Mouse (Mus musculus) forebrain, embryonic 13.5 days (tissue): ENCODE data around the gene Chp2. TPM values are rescaled to one million over a fixed set of nuclear protein-coding genes. Genes with fewer than 3 reads are reported as not detected.

Experiments used
- ATAC-seq: fragments of 200-750 bp; cut with Nextera tagmentation; 2 replicates; pipeline ENCODE4 v1.8.0; 2017
- H3K27ac ChIP-seq: fragments of 300-500 bp; sonication (generic); 2 replicates; pipeline ENCODE4 v1.5.1; 2015; ENCODE audit warnings: inconsistent platforms, mild to moderate bottlenecking, moderate library complexity
- H3K27me3 ChIP-seq: fragments of 300-500 bp; sonication (generic); 2 replicates; pipeline ENCODE4 v1.6.1; 2015; ENCODE audit warnings: mild to moderate bottlenecking, inconsistent platforms
- H3K36me3 ChIP-seq: fragments of 300-500 bp; sonication (generic); 2 replicates; pipeline ENCODE4 v1.6.1; 2015; ENCODE audit warnings: mild to moderate bottlenecking, inconsistent platforms; ENCODE audit not compliant: poor library complexity, severe bottlenecking
- H3K4me1 ChIP-seq: fragments of 300-500 bp; sonication (generic); 2 replicates; pipeline ENCODE4 v1.6.1; 2015; ENCODE audit warnings: inconsistent platforms
- H3K4me2 ChIP-seq: fragments of 300-500 bp; sonication (generic); 2 replicates; pipeline ENCODE4 v1.6.1; 2015; ENCODE audit warnings: inconsistent platforms, mild to moderate bottlenecking, moderate library complexity
- H3K4me3 ChIP-seq: fragments of 300-500 bp; sonication (generic); 2 replicates; pipeline ENCODE4 v1.5.1; 2015; ENCODE audit warnings: mild to moderate bottlenecking, inconsistent platforms
- H3K9ac ChIP-seq: fragments of 300-500 bp; sonication (generic); 2 replicates; pipeline ENCODE4 v1.6.1; 2015; ENCODE audit warnings: mild to moderate bottlenecking, inconsistent platforms
- H3K9me3 ChIP-seq: fragments of 300-500 bp; sonication (generic); replicated peaks from 2 replicates; pipeline ENCODE4 v1.6.1; 2016; ENCODE audit warnings: inconsistent platforms
- WGBS: fragments of 180-500 bp; shearing (Covaris S2); methylation state at CpG from one replicate; pipeline ENCODE4 v1.1.7; 2015; 5-methylcytosine and 5-hydroxymethylcytosine counted together
- polyA plus RNA-seq: library from polyadenylated mRNA; unstranded; fragments of >200 nt; fragmentation: Nextera tagmentation; extraction: Ambion mirVana; gene quantifications from 2 replicates; pipeline ENCODE4 v1.2.1, GENCODE M21; 2015

Chp2 gene
- 0.22 and 0.67 TPM in 2 replicates for polyA plus RNA-seq

DNA sequence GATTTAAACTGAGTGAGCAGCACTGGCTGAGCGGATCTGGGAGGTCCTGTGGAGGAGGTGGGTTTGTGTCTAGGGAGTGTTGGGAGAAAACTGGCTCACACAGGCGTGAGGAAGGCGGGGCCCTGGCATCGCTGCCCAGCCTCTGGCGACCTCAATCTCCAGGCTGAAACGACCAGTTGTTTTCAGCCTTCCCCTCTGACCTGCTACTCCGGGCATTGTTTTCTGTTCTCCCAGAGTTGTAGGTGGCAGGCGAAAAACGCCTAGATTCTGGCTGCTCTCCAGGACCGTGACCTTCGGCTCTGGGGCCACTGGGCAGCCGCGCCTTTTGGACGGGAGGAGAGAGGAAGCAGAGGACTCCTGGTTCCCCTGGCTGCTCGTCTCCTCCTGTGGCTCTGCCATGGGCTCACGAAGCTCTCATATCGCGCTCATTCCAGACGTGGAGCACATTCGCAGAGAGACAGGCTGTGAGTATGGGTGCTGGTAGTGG, at the start of gene Chp2:
Gene Chp2 (plus strand): TSS at position 182 of the 487 bp plus-strand sequence.
- Histone ChIP-seq H3K4me1 (peaks cover 7% of the 10 kb centered on the region), H3K27ac (no peak within 1 kb of the TSS), H3K36me3 (no peaks in the 10 kb centered on the region), H3K27me3 (no peaks in the 10 kb centered on the region), H3K4me3 (peak within 1 kb of the TSS; percentile 3; the same call in 1 of the 2 replicates), H3K9ac (no peak within 1 kb of the TSS; the same call in 1 of the 2 replicates), H3K9me3 (no peaks in the 10 kb centered on the region; the same call in 1 of the 2 replicates), H3K4me2 (peak within 1 kb of the TSS; percentile 43)
- ATAC-seq: no peak
- 34% methylated on average over 20 of the region's 20 CpGs for WGBS

DNA sequence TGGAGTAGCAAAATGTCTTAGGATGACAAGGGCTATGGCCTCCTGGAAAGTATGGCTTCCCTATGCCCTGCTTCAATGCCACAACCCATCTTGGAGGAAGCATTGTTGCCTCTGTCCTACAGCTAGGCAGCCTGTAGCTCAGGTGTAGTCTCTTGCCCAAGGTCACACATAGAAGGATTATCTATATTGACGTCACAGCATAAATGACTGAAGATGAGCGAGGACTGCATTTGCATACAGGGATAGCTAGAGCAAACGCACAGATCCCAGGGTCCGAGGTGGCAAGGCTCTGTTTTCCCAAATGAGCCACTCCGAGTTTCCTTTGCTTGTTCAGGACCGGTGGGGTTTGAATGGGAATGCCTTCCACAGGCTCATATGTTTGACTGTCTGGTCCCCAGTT, 48.6 kb upstream of the Chp2 start:
- 85% methylated on average over 6 of the region's 6 CpGs for WGBS
- H3K27me3 ChIP-seq: no peaks in the 10 kb centered on the region

DNA sequence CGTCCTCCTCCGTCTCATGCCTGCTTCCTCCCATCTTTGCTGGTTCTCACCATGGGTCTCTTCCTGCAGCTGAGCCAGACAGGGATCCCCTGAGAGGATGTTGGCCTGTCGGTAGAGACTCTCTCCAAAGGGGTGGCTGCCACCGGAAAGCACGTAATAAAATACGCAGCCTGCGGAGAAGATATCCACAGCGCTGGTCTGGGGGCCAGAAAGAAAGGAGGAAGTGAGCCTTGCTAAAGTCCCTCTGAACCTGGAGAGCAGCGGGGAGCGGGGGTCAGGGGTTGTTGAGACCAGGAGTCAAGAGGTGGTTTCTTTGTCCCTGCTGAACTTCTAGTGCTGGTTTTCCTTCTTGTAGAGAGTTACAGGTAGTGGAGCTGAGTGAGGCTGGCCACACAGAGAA, 47.7 kb upstream of the Chp2 start:
- Histone ChIP-seq H3K36me3 (peaks cover 44% of the 10 kb centered on the region), H3K9me3 (no peaks in the 10 kb centered on the region), H3K4me3 (no peak overlapping the region), H3K27ac (no peak overlapping the region), H3K9ac (no peak overlapping the region), H3K4me2 (no peak overlapping the region), H3K27me3 (no peaks in the 10 kb centered on the region), H3K4me1 (no peaks in the 10 kb centered on the region)
- no peak for ATAC-seq
- 79% methylated on average over 10 of the region's 10 CpGs for WGBS

More for the DNA sequence above, 48.6 kb upstream of the Chp2 start:
- no peak for ATAC-seq
- Histone ChIP-seq H3K9me3 (no peaks in the 10 kb centered on the region), H3K27ac (no peak overlapping the region), H3K4me2 (no peak overlapping the region), H3K36me3 (peaks cover 53% of the 10 kb centered on the region), H3K4me3 (no peak overlapping the region), H3K9ac (no peak overlapping the region), H3K4me1 (no peaks in the 10 kb centered on the region)

DNA sequence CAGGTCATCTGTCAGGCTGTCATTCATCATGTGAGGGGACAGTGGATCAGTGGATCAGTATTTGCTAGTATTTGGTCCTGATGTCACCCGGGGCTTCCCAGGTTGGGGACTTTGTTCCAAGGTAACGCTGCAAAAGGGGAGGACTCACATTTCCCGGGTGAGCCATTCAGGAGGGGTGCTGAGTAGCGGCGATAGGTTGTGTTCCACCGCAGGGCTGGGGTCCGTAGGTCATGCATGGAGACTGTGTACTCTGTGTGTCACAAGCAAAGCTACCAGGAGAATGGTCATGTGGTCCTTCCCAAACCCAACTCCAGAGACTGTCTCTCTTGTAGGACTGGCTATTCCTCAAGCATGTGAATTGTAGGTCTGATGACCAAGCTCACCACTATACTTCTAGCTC, 38.6 kb upstream of the Chp2 start:
- Histone ChIP-seq H3K36me3 (no peaks in the 10 kb centered on the region), H3K9ac (no peak overlapping the region), H3K27me3 (no peaks in the 10 kb centered on the region), H3K27ac (no peak overlapping the region), H3K4me2 (no peak overlapping the region), H3K4me3 (no peak overlapping the region), H3K9me3 (no peaks in the 10 kb centered on the region), H3K4me1 (no peaks in the 10 kb centered on the region)
- WGBS: 94% methylated on average over 7 of the region's 7 CpGs
- ATAC-seq: no peak

DNA sequence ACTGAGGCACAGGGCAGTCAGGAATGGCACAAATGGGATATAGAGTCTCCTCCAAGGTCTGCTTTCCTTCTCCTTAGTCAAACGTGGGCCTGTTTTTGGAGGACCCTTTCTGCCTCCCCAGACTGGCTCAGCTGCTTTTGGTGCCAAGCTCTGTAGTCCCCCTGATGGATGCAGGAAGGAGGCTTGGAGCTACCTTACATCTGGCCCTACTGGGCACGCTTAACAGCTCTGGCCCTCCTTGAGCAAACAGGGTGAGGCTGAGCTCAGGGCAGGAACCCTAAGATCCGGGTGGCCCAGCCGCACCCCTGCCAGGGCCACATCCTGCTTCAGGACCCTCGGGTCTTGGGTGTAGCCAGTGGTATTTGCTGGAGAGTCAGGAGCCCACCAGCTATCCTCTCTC, 34.7 kb upstream of the Chp2 start:
- no peak overlapping the region for H3K4me3 ChIP-seq
- WGBS: 79% methylated on average over 5 of the region's 5 CpGs

DNA sequence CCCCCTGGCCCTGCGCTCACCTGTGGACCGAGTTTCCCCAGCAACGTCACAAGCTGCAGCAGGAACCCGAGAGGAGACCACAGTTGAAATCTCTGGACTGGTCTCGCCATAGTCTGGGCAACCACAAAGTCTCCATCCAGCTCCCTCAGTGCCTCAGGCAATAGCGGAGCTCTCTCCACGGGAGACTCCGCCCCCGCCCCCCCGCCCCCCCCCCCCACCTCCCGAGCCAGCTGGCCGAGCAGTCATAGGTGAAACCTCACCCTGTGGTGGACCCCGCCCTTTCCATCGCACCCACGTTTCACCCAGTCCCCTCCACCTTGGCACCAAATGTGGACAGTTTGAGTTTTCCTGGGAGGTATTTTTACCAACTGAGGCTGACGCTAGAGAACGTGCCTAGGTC, 33.3 kb upstream of the Chp2 start, which contains the start of gene Ern2:
Gene Ern2 (minus strand): TSS at position 165 of the 400 bp plus-strand sequence.
- no peak within 1 kb of the TSS for H3K27ac ChIP-seq
- peak within 1 kb of the TSS; percentile 12; the same call in 1 of the 2 replicates for H3K4me2 ChIP-seq
- ATAC-seq: no peak
- H3K36me3 ChIP-seq: no peaks in the 10 kb centered on the region
- 20% methylated on average over 16 of the region's 17 CpGs for WGBS
- no peaks in the 10 kb centered on the region for H3K9me3 ChIP-seq
- H3K4me1 ChIP-seq: no peaks in the 10 kb centered on the region
- no peaks in the 10 kb centered on the region for H3K27me3 ChIP-seq
- H3K9ac ChIP-seq: no peak within 1 kb of the TSS
- no peak within 1 kb of the TSS for H3K4me3 ChIP-seq

More for the DNA sequence above, 34.7 kb upstream of the Chp2 start:
- Histone ChIP-seq H3K27ac (no peak overlapping the region), H3K36me3 (no peaks in the 10 kb centered on the region), H3K27me3 (no peaks in the 10 kb centered on the region), H3K4me2 (no peak overlapping the region), H3K9me3 (no peaks in the 10 kb centered on the region), H3K4me1 (no peaks in the 10 kb centered on the region), H3K9ac (no peak overlapping the region)
- no peak for ATAC-seq

DNA sequence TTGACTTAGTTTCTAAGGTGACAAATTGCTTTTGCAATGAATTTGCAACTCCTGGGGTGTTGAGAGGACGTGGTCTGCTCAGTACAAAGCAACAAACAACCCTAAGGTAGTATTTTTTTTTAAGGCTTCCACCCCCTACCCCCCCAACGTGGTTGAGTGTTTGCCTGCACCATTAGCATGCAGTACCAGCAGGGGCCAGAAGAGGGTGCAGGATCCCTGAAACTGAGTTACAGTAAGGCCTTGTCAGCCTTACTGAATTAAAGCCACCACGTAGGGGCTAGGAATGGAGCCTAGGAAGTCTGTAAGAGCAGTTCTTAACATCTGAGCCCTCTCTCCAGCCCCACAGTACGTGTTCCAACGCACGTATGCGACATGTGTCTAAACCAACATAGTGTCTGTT, 29.8 kb upstream of the Chp2 start:
- Histone ChIP-seq H3K36me3 (no peaks in the 10 kb centered on the region), H3K4me2 (no peak overlapping the region), H3K9ac (no peak overlapping the region), H3K4me1 (no peaks in the 10 kb centered on the region), H3K27ac (no peak overlapping the region), H3K9me3 (no peaks in the 10 kb centered on the region), H3K27me3 (no peaks in the 10 kb centered on the region), H3K4me3 (no peak overlapping the region)
- 24% methylated on average over 7 of the region's 7 CpGs for WGBS
- ATAC-seq: no peak

DNA sequence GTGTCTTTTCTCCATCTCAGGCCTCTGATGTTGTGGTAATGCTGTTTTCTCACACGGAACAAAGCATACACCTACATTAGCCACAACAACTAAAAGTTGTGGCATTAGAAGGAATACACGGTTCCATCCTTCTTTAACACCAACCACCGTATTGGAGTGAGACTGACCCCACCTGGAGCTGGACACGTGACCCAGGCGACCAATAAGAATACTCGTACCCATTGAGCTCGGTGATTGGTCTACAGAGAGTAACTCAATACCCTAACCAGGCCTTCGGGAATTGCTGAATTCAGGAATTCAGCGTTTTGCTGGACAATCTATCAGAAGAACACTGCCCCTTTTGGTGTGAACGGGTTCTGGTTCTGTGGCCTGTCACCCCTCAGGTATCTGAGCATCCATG, 28.2 kb upstream of the Chp2 start:
- 59% methylated on average over 10 of the region's 10 CpGs for WGBS
- Histone ChIP-seq H3K9me3 (peaks cover 4% of the 10 kb centered on the region; the same call in 1 of the 2 replicates), H3K36me3 (no peaks in the 10 kb centered on the region), H3K9ac (no peak overlapping the region), H3K4me3 (no peak overlapping the region), H3K27ac (no peak overlapping the region), H3K4me2 (no peak overlapping the region), H3K4me1 (no peaks in the 10 kb centered on the region), H3K27me3 (no peaks in the 10 kb centered on the region)
- no peak for ATAC-seq

DNA sequence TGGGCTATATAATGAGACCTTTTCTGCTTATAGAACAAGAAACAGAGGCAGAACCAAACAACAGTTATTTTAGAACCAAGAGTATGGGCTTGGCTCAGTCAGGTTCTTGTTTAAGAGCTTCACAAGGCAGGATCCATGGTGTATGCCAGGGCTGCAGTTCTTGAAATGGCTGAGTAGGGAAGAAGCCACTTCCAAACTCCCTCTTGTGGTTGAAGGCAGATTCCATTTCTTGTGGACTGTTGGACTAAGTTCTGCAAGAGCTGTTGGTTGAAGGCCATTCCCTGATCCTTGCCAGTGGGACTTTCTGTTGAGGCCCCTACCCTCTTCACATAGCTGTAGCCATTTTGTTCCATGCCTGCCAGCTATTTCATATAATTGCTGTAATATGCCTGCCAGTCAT, 25.4 kb upstream of the Chp2 start:
- H3K36me3 ChIP-seq: no peaks in the 10 kb centered on the region
- no peak overlapping the region for H3K4me2 ChIP-seq
- H3K27me3 ChIP-seq: no peaks in the 10 kb centered on the region
- H3K4me1 ChIP-seq: no peaks in the 10 kb centered on the region
- no peak overlapping the region for H3K9ac ChIP-seq
- H3K4me3 ChIP-seq: no peak overlapping the region
- H3K9me3 ChIP-seq: peaks cover 4% of the 10 kb centered on the region; the same call in 1 of the 2 replicates
- no peak overlapping the region for H3K27ac ChIP-seq
- no peak for ATAC-seq

DNA sequence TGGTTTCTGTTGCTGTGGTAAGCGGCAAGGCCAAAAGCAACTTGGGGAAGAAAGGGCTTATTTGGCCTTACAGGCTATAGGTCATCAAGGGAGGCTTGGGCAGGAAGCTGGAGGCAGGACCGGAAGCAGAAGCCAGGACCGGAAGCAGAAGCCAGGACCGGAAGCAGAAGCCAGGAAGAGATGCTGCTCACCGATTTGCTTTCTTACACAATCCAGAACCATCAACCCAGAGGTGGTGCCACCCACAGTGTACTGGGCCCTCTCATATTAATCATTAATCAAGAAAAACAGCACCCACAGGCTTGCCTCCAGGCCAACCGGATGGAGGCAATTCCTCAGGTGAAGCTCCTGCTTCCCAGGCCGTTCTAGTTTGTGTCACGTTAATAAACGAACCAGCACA, 22.5 kb upstream of the Chp2 start:
- no peaks in the 10 kb centered on the region for H3K4me1 ChIP-seq
- H3K36me3 ChIP-seq: no peaks in the 10 kb centered on the region
- no peak overlapping the region for H3K4me3 ChIP-seq
- no peak for ATAC-seq
- 92% methylated on average over 9 of the region's 9 CpGs for WGBS
- H3K27ac ChIP-seq: no peak overlapping the region
- H3K27me3 ChIP-seq: no peaks in the 10 kb centered on the region
- H3K9ac ChIP-seq: no peak overlapping the region
- peaks cover 4% of the 10 kb centered on the region; the same call in 1 of the 2 replicates for H3K9me3 ChIP-seq
- H3K4me2 ChIP-seq: no peak overlapping the region

DNA sequence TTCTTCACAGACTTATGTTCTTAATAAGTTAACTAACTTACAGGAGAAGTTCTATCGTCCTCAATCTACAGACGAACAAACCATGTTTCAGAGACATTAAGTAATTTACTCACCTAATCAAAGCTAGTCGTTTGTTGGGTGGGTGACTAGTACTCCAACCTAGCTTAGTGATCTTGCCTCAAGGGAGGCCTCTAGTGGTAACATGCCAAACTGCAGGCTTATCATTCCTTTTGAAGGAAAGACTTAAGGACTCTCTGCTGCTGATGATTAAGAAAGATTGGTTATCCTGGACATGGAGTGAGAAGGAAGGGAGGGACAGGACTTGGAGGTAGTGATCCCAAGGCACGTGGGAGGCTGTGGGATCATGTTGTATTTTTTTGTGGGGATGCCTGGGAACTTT, 22.0 kb upstream of the Chp2 start:
- no peaks in the 10 kb centered on the region for H3K36me3 ChIP-seq
- no peak overlapping the region for H3K4me2 ChIP-seq
- no peak overlapping the region for H3K9ac ChIP-seq
- no peak overlapping the region for H3K4me3 ChIP-seq
- WGBS: 39% methylated on average over 4 of the region's 4 CpGs
- H3K9me3 ChIP-seq: peaks cover 4% of the 10 kb centered on the region; the same call in 1 of the 2 replicates
- H3K27ac ChIP-seq: no peak overlapping the region
- no peaks in the 10 kb centered on the region for H3K4me1 ChIP-seq
- no peak for ATAC-seq
- no peaks in the 10 kb centered on the region for H3K27me3 ChIP-seq

DNA sequence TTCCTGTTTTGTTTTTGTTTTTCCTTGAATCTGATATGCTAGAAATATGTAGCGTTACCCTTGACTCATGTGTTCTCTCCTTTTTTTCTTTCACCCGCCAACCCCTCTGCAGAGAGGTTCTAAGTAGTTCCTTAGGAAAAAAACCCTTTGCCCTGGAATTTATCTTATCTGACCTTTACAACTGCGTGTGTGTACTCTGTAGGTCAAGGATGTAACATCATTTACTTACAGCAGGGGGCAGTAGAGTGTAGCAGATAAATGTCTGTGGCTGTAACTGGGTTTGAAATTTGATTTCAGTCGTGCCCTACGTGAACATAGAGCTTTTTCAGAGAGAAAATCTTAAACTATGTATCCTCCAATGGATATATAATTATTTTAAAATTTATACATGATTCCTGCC, 20.0 kb upstream of the Chp2 start:
- Histone ChIP-seq H3K4me1 (no peaks in the 10 kb centered on the region), H3K36me3 (no peaks in the 10 kb centered on the region), H3K4me2 (no peak overlapping the region), H3K27me3 (no peaks in the 10 kb centered on the region), H3K9me3 (peaks cover 4% of the 10 kb centered on the region; the same call in 1 of the 2 replicates), H3K9ac (no peak overlapping the region), H3K27ac (no peak overlapping the region), H3K4me3 (no peak overlapping the region)
- WGBS: 30% methylated on average over 5 of the region's 5 CpGs
- no peak for ATAC-seq

DNA sequence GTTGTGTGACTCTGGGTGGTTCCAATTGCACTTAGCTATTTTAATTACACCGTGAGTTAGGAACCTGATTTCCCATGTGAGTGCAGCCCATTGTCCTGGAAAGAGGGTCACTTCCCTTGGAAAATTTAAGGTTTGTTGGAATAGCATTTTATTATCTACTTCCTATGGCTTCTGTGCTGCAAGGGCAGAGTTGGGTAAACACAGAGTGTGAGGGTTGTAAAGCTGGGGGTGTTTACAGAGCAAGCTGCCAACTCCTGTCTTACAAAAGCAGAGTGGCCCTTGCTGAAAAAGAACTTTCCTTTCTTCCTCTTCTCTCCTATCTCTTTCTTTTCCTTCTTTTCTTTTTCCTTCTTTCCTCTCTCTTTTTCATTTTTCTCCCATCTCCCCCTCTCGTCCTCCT, 15.4 kb upstream of the Chp2 start:
- no peak for ATAC-seq
- H3K36me3 ChIP-seq: no peaks in the 10 kb centered on the region
- no peak overlapping the region for H3K4me2 ChIP-seq
- H3K9me3 ChIP-seq: no peaks in the 10 kb centered on the region
- no peak overlapping the region for H3K9ac ChIP-seq
- no peaks in the 10 kb centered on the region for H3K4me1 ChIP-seq
- 55% methylated on average over 2 of the region's 2 CpGs for WGBS
- H3K27ac ChIP-seq: no peak overlapping the region
- no peak overlapping the region for H3K4me3 ChIP-seq
- no peaks in the 10 kb centered on the region for H3K27me3 ChIP-seq
